Mouse (Mus musculus) heart, postnatal 0 days (tissue): ENCODE data around the gene Wdr25. TPM values are rescaled to one million over a fixed set of nuclear protein-coding genes. Genes with fewer than 3 reads are reported as not detected.

Source experiments
- ATAC-seq: fragments of 200-750 bp; cut with Nextera tagmentation; 2 replicates; pipeline ENCODE4 v1.8.0; 2017; ENCODE audit warnings: low read depth, moderate number of reproducible peaks, moderate library complexity; ENCODE audit not compliant: insufficient read depth
- DNase-seq: peaks from one replicate; pipeline ENCODE4 v3.0.0-alpha.2; 2016; ENCODE audit warnings: low spot score
- H3K27ac ChIP-seq: fragments of 300-500 bp; sonication (generic); 2 replicates; pipeline ENCODE4 v1.5.1; 2014; ENCODE audit warnings: low read depth, mild to moderate bottlenecking
- H3K27me3 ChIP-seq: fragments of 300-500 bp; sonication (generic); 2 replicates; pipeline ENCODE4 v1.6.1; 2014; ENCODE audit warnings: low read length, mixed read lengths; ENCODE audit not compliant: control insufficient read depth, insufficient read depth
- H3K36me3 ChIP-seq: fragments of 300-500 bp; sonication (generic); replicated peaks from 2 replicates; pipeline ENCODE4 v1.6.1; 2014; ENCODE audit warnings: low read length, mixed read lengths; ENCODE audit not compliant: control insufficient read depth, insufficient read depth
- H3K4me1 ChIP-seq: fragments of 300-500 bp; sonication (generic); 2 replicates; pipeline ENCODE4 v1.6.1; 2014; ENCODE audit warnings: antibody characterized with exemption; ENCODE audit not compliant: control insufficient read depth, insufficient read depth
- H3K4me2 ChIP-seq: fragments of 300-500 bp; sonication (generic); 2 replicates; pipeline ENCODE4 v1.6.1; 2014; ENCODE audit warnings: low read depth, mild to moderate bottlenecking, low read length, moderate library complexity
- H3K4me3 ChIP-seq: fragments of 300-500 bp; sonication (generic); 2 replicates; pipeline ENCODE4 v1.5.1; 2014; ENCODE audit warnings: low read depth, low read length
- H3K9ac ChIP-seq: fragments of 300-500 bp; sonication (generic); replicated peaks from 2 replicates; pipeline ENCODE4 v1.6.1; 2014; ENCODE audit warnings: low read depth, low read length, mixed read lengths
- H3K9me3 ChIP-seq: fragments of 300-500 bp; sonication (generic); replicated peaks from 2 replicates; pipeline ENCODE4 v1.6.1; 2016; ENCODE audit warnings: low read length; ENCODE audit not compliant: control insufficient read depth
- CTCF ChIP-seq: IDR thresholded peaks from 2 replicates; pipeline ENCODE4 v1.5.1; 2016; ENCODE audit warnings: antibody characterized with exemption, control low read depth, low read depth
- EP300 ChIP-seq: IDR thresholded peaks from 2 replicates; pipeline ENCODE4 v1.6.1; 2016; ENCODE audit warnings: antibody characterized with exemption, low read depth
- WGBS: fragments of 180-500 bp; shearing (Covaris S2); extraction: QIAGEN DNeasy Blood & Tissue Kit; methylation state at CpG from one replicate; pipeline ENCODE4 v1.1.7; 2014; 5-methylcytosine and 5-hydroxymethylcytosine counted together
- polyA plus RNA-seq: library from polyadenylated mRNA; unstranded; fragments of >200 nt; fragmentation: Nextera tagmentation; extraction: Ambion mirVana; gene quantifications from 2 replicates; pipeline ENCODE4 v1.2.1, GENCODE M21; 2015
- total RNA-seq: library from RNA; depleted of rRNA; stranded (reverse); fragments of >200 nt; gene quantifications from 2 replicates; pipeline ENCODE4 v1.2.3, GENCODE M21; 2014; ENCODE audit warnings: low replicate concordance

Gene Wdr25
- total and polyA plus RNA-seq, 2 experiments from 2014 or later: 3.5 to 3.9 TPM

GRCm38 (mm10) chr12:108896006-108896405 is 2.6 kb downstream of the Wdr25 start:
- Histone ChIP-seq H3K4me1 (peaks cover 17% of the 10 kb centered on the region; the same call in 1 of the 2 replicates), H3K4me3 (no peak overlapping the region), H3K27ac (no peak overlapping the region), H3K36me3 (peaks cover 9% of the 10 kb centered on the region), H3K4me2 (no peak overlapping the region), H3K9me3 (no peaks in the 10 kb centered on the region), H3K27me3 (no peaks in the 10 kb centered on the region), H3K9ac (no peak overlapping the region)
- 46% methylated on average over 3 of the region's 3 CpGs for WGBS
- TF ChIP-seq EP300 (no peak), CTCF (peak; percentile 34)
- DNase-seq (peak; percentile 12), ATAC-seq (no peak)

DNA sequence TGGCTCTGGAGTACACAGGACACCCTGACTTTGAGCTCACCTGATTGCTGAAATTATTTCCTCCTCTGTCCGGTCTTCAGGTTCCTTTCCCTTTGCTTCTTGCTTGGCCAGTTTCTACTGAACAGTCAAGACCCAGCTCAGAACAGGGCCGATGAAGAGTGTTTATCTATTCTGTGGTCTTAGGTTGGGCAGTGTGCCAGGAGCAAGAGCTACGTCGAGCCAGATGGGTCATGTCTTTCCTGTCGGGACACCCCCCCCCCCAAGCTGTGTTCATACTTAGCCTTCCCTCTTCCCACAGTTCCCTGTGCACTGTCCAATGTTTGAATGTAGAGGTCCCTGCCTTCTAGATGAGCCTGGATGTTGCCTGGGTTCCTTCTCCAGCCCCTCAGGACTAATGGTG is 7.9 kb downstream of the Wdr25 start:
- no peak overlapping the region for H3K4me3 ChIP-seq
- no peak overlapping the region for H3K27ac ChIP-seq
- peaks cover 9% of the 10 kb centered on the region for H3K36me3 ChIP-seq
- TF ChIP-seq EP300 (no peak), CTCF (no peak)
- no peaks in the 10 kb centered on the region for H3K27me3 ChIP-seq
- ATAC-seq: no peak
- H3K4me1 ChIP-seq: no peaks in the 10 kb centered on the region
- H3K4me2 ChIP-seq: no peak overlapping the region
- 22% methylated on average over 5 of the region's 5 CpGs for WGBS
- no peaks in the 10 kb centered on the region for H3K9me3 ChIP-seq
- DNase-seq: no peak
- no peak overlapping the region for H3K9ac ChIP-seq

- 0 out of 2 replicates have a peak, but pooled peaks have one; percentile 30 for ATAC-seq
- WGBS: 19% methylated on average over 8 of the region's 8 CpGs
- TF ChIP-seq EP300 (no peak), CTCF (peak; percentile 83)
Measured at GRCm38 (mm10) chr12:108902940-108903339, 9.5 kb downstream of the Wdr25 start.

DNA sequence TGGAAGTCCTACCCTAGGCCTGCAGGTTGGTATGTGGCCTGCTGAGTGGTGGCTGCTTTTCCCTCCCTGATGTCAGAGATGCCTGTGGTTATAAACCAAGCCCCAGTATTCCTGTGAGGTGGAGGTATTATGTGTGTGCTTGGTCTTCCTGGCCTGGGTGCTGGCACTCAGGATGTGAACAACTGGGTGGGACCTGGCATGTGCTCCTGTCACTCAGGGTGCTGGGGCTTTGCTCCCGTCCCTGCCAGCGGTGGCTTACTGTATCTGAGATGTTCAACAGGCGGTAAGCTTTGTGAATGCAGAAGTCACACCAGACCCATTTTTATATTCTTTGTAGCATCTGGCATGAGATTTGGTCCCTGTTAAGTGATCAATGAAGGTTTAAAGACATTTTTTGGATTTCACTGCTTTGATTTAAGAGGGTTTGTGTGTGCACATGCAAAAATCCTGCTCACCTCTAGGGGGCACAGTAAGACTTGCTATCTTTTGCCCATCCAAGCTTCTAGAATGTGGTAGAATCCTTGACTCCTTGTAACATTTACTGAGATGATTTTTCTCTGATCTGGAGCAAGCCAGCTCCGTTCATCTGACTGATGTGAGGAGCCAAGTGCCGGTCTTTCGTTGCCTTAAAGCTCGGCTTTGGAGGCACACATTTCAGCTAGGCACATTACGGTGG is 10.3 kb downstream of the Wdr25 start:
- 80% methylated on average over 8 of the region's 8 CpGs for WGBS
- ATAC-seq (no peak), DNase-seq (peak; percentile 41)
- H3K4me2 ChIP-seq: no peak overlapping the region
- H3K27ac ChIP-seq: no peak overlapping the region
- H3K36me3 ChIP-seq: no peaks in the 10 kb centered on the region
- H3K4me1 ChIP-seq: no peaks in the 10 kb centered on the region
- no peak for TF ChIP-seq EP300
- TF ChIP-seq CTCF: peak; percentile 65
- no peak overlapping the region for H3K9ac ChIP-seq
- H3K9me3 ChIP-seq: no peaks in the 10 kb centered on the region
- no peak overlapping the region for H3K4me3 ChIP-seq
- H3K27me3 ChIP-seq: no peaks in the 10 kb centered on the region

More at GRCm38 (mm10) chr12:108902940-108903339, 9.5 kb downstream of the Wdr25 start:
- Histone ChIP-seq H3K27me3 (no peaks in the 10 kb centered on the region), H3K36me3 (peaks cover 7% of the 10 kb centered on the region), H3K4me1 (no peaks in the 10 kb centered on the region), H3K9ac (no peak overlapping the region), H3K4me2 (no peak overlapping the region), H3K27ac (no peak overlapping the region), H3K4me3 (no peak overlapping the region), H3K9me3 (no peaks in the 10 kb centered on the region)
- peak; percentile 56 for DNase-seq

DNA sequence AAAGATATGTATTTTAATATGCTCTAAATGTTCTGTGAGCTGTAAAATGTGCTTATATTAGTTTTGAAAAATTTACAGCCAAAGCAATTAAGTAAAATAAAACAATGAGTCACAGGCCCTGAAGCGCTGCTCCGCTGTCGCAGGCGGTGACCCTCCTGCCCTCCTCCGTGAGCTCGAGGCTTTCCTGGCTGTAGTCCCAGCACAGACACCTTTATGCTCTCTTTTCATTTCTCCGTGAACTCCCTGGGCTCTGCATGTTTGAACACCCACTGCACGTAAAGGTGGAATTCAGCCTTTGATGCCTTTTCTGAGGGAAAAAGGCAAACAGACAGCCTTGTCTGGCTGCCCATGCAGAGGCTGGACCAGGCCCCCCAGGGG is 10.8 kb downstream of the Wdr25 start:
- Histone ChIP-seq H3K36me3 (no peaks in the 10 kb centered on the region), H3K4me2 (no peak overlapping the region), H3K9me3 (no peaks in the 10 kb centered on the region), H3K4me3 (no peak overlapping the region), H3K27ac (no peak overlapping the region), H3K4me1 (no peaks in the 10 kb centered on the region), H3K27me3 (no peaks in the 10 kb centered on the region), H3K9ac (no peak overlapping the region)
- ATAC-seq: no peak
- TF ChIP-seq EP300: no peak
- TF ChIP-seq CTCF: no peak
- DNase-seq: no peak
- WGBS: 72% methylated on average over 8 of the region's 8 CpGs
